Mouse (Mus musculus) stomach, postnatal 0 days (tissue): ENCODE results near the gene Gm44511.
"Not testable (repeated sequence)": the region's sequence is repeated elsewhere in the genome, so short reads cannot be mapped to it uniquely, and the experiment has no call there.

Source experiments
- CTCF ChIP-seq: IDR thresholded peaks from 2 replicates; pipeline ENCODE4 v1.5.1; 2016; ENCODE audit warnings: antibody characterized with exemption, low read depth, mild to moderate bottlenecking, moderate library complexity
- EP300 ChIP-seq: optimal IDR thresholded peaks from 2 replicates; pipeline ENCODE3; 2016; ENCODE audit warnings: antibody characterized with exemption

DNA sequence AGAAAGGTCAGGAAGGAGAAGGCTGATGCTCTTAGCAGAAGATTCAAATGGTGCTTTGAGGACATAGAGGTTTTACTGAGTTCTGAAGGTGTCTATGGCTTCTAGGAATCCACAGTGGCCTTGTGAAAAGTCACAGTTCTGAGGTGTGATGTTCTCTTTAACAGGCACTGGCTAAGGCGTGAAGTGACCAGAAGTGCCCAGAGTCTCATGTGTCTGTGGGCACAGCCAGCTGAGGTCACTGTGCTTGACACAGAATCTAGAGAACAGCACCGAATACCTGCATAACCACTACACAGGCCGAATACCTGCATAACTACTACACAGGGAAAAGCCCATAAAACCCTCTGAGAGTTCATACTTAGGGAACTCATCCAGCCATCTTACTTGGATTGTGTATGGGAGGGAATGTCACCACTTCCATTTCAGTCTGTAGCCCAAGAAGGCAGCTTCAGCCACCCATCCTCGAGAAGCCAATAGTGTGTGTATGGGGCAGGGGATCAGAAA is 35.6 kb downstream of the Gm44511 start:
- not testable (repeated sequence) for TF ChIP-seq CTCF, EP300
